Mouse (Mus musculus) bone marrow, adult 2 months (tissue): Measurements from ENCODE around the gene Plcb4. TPM values are rescaled to one million over a fixed set of nuclear protein-coding genes. Genes with fewer than 3 reads are reported as not detected.

ENCODE experiments used
- H3K27ac ChIP-seq: fragments of 200-500 bp; 2 replicates; pipeline ENCODE4 v1.5.1; 2012; ENCODE audit warnings: low read depth, mild to moderate bottlenecking, control low read depth, inconsistent platforms, low read length; ENCODE audit not compliant: control insufficient read depth, poor library complexity, insufficient read depth
- H3K4me1 ChIP-seq: fragments of 200-500 bp; 2 replicates; pipeline ENCODE4 v1.6.1; 2011; ENCODE audit warnings: low read length; ENCODE audit not compliant: control insufficient read depth, insufficient read depth
- H3K4me3 ChIP-seq: fragments of 200-500 bp; replicated peaks from 2 replicates; pipeline ENCODE3; 2011; ENCODE audit warnings: mild to moderate bottlenecking, low read depth, low read length, control low read depth; ENCODE audit not compliant: control insufficient read depth
- CTCF ChIP-seq: fragments of 200-500 bp; IDR thresholded peaks from 2 replicates; pipeline ENCODE4 v1.5.1; 2011; ENCODE audit warnings: low read length, control low read depth; ENCODE audit not compliant: control insufficient read depth, insufficient read depth
- POLR2A ChIP-seq: fragments of 200-500 bp; IDR thresholded peaks from 2 replicates; pipeline ENCODE4 v1.6.1; 2011; ENCODE audit warnings: low read depth, mild to moderate bottlenecking, control low read depth, low read length, borderline replicate concordance; ENCODE audit not compliant: control insufficient read depth
- WGBS: fragments of 180-500 bp; shearing (Covaris S2); methylation state at CpG from one replicate; pipeline ENCODE4 v1.1.7; 2018; 5-methylcytosine and 5-hydroxymethylcytosine counted together
- polyA plus RNA-seq: library from polyadenylated mRNA; stranded (reverse); fragments of >200 nt; gene quantifications from 2 replicates; pipeline ENCODE4 v1.2.4, GENCODE M21; 2011; ENCODE audit warnings: low replicate concordance; ENCODE audit not compliant: missing spikeins, insufficient read depth, insufficient read length

Gene Plcb4
- polyA plus RNA-seq, 1 experiment, result 12.1 TPM

- no peak overlapping the region for H3K27ac ChIP-seq
- no peak for TF ChIP-seq POLR2A
- no peak for TF ChIP-seq CTCF
- no peaks in the 10 kb centered on the region; the same call in 1 of the 2 replicates for H3K4me1 ChIP-seq
- H3K4me3 ChIP-seq, result no peak overlapping the region
- 87% methylated on average over 2 of the region's 2 CpGs for WGBS
These were observed 198.0 kb downstream of the Plcb4 start for GRCm38 (mm10) chr2:135856826-135857225.

GRCm38 (mm10) chr2:135861531-135862488 is 203.0 kb downstream of the Plcb4 start:
- TF ChIP-seq CTCF, result no peak
- TF ChIP-seq POLR2A, result no peak
- no peaks in the 10 kb centered on the region; the same call in 1 of the 2 replicates for H3K4me1 ChIP-seq
- 87% methylated on average over 8 of the region's 8 CpGs for WGBS
- no peak overlapping the region for H3K4me3 ChIP-seq
- no peak overlapping the region for H3K27ac ChIP-seq

- 24% methylated on average over 5 of the region's 5 CpGs for WGBS
- Histone ChIP-seq H3K4me1 (no peaks in the 10 kb centered on the region; the same call in 1 of the 2 replicates), H3K27ac (no peak overlapping the region), H3K4me3 (no peak overlapping the region)
- no peak for TF ChIP-seq POLR2A
These were observed 203.9 kb downstream of the Plcb4 start for GRCm38 (mm10) chr2:135862489-135863390.

- Histone ChIP-seq H3K4me3 (no peak overlapping the region), H3K4me1 (no peaks in the 10 kb centered on the region; the same call in 1 of the 2 replicates), H3K27ac (no peak overlapping the region)
- no peak for TF ChIP-seq POLR2A
- no peak for TF ChIP-seq CTCF
- 84% methylated on average over 4 of the region's 4 CpGs for WGBS
These were observed 204.7 kb downstream of the Plcb4 start for GRCm38 (mm10) chr2:135863391-135864076.

GRCm38 (mm10) chr2:135866421-135866820 is 207.6 kb downstream of the Plcb4 start:
- H3K27ac ChIP-seq, result no peak overlapping the region
- WGBS, result 82% methylated on average over 9 of the region's 9 CpGs
- TF ChIP-seq POLR2A, result no peak
- no peak for TF ChIP-seq CTCF
- H3K4me3 ChIP-seq, result no peak overlapping the region
- H3K4me1 ChIP-seq, result no peaks in the 10 kb centered on the region; the same call in 1 of the 2 replicates

- Histone ChIP-seq H3K4me3 (no peak overlapping the region), H3K27ac (no peak overlapping the region), H3K4me1 (no peaks in the 10 kb centered on the region; the same call in 1 of the 2 replicates)
- WGBS, result 89% methylated on average over 4 of the region's 4 CpGs
- TF ChIP-seq CTCF, result no peak
- no peak for TF ChIP-seq POLR2A
These were observed 208.0 kb downstream of the Plcb4 start for GRCm38 (mm10) chr2:135866838-135867237.

GRCm38 (mm10) chr2:135869637-135870036 is 210.8 kb downstream of the Plcb4 start:
- H3K4me3 ChIP-seq, result no peak overlapping the region
- H3K27ac ChIP-seq, result no peak overlapping the region
- TF ChIP-seq POLR2A (no peak), CTCF (no peak)
- 72% methylated on average over 7 of the region's 7 CpGs for WGBS
- no peaks in the 10 kb centered on the region for H3K4me1 ChIP-seq
